Mouse (Mus musculus) forebrain, postnatal 0 days (tissue): ENCODE measurements around the gene Arid5b. TPM values are rescaled to one million over a fixed set of nuclear protein-coding genes. Genes with fewer than 3 reads are reported as not detected.

ENCODE experiments used
- ATAC-seq: fragments of 200-750 bp; cut with Nextera tagmentation; 2 replicates; pipeline ENCODE4 v1.8.0; 2017; ENCODE audit warnings: mild to moderate bottlenecking, moderate library complexity
- DNase-seq: peaks from one replicate; pipeline ENCODE4 v3.0.0-alpha.2; 2015
- H3K27ac ChIP-seq: fragments of 300-500 bp; sonication (generic); 2 replicates; pipeline ENCODE4 v1.5.1; 2014; ENCODE audit warnings: low read depth, mild to moderate bottlenecking, antibody characterized with exemption, low read length, moderate library complexity, mixed read lengths
- H3K27me3 ChIP-seq: fragments of 300-500 bp; sonication (generic); 2 replicates; pipeline ENCODE4 v1.6.1; 2014; ENCODE audit warnings: mild to moderate bottlenecking, low read length, mixed read lengths; ENCODE audit not compliant: insufficient read depth
- H3K36me3 ChIP-seq: fragments of 300-500 bp; sonication (generic); 2 replicates; pipeline ENCODE4 v1.6.1; 2014; ENCODE audit warnings: mild to moderate bottlenecking, moderate library complexity; ENCODE audit not compliant: insufficient read depth
- H3K4me1 ChIP-seq: fragments of 300-500 bp; sonication (generic); 2 replicates; pipeline ENCODE4 v1.6.1; 2014; ENCODE audit warnings: antibody characterized with exemption; ENCODE audit not compliant: insufficient read depth
- H3K4me2 ChIP-seq: fragments of 300-500 bp; sonication (generic); 2 replicates; pipeline ENCODE4 v1.6.1; 2014; ENCODE audit warnings: low read depth, mild to moderate bottlenecking, moderate library complexity
- H3K4me3 ChIP-seq: fragments of 300-500 bp; sonication (generic); 2 replicates; pipeline ENCODE4 v1.5.1; 2014; ENCODE audit warnings: low read depth, low read length, mixed read lengths
- H3K9ac ChIP-seq: fragments of 300-500 bp; sonication (generic); 2 replicates; pipeline ENCODE4 v1.6.1; 2014; ENCODE audit warnings: mild to moderate bottlenecking
- H3K9me3 ChIP-seq: fragments of 300-500 bp; sonication (generic); 2 replicates; pipeline ENCODE4 v1.6.1; 2016; ENCODE audit warnings: low read length
- CTCF ChIP-seq: sonication (generic); IDR thresholded peaks from 2 replicates; pipeline ENCODE4 v1.5.1; 2016; ENCODE audit warnings: antibody characterized with exemption, control low read depth, low read depth
- WGBS: fragments of 180-500 bp; shearing (Covaris S2); extraction: QIAGEN DNeasy Blood & Tissue Kit; methylation state at CpG from one replicate; pipeline ENCODE4 v1.1.7; 2014; 5-methylcytosine and 5-hydroxymethylcytosine counted together
- polyA plus RNA-seq: library from polyadenylated mRNA; unstranded; fragments of >200 nt; fragmentation: Nextera tagmentation; extraction: Ambion mirVana; gene quantifications from 2 replicates; pipeline ENCODE4 v1.2.1, GENCODE M21; 2015
- total RNA-seq: library from RNA; depleted of rRNA; stranded (reverse); fragments of >200 nt; gene quantifications from 2 replicates; pipeline ENCODE4 v1.2.3, GENCODE M21; 2014

The Arid5b gene
- total and polyA plus RNA-seq, 2 experiments from 2014 or later = 14.3 to 14.5 TPM

- no peak for TF ChIP-seq CTCF
- Histone ChIP-seq H3K4me1 (no peaks in the 10 kb centered on the region), H3K27me3 (no peaks in the 10 kb centered on the region), H3K36me3 (no peaks in the 10 kb centered on the region), H3K4me2 (peak overlapping the region; percentile 24; the same call in 1 of the 2 replicates), H3K9ac (no peak overlapping the region), H3K4me3 (peak overlapping the region; percentile 11; the same call in 1 of the 2 replicates), H3K9me3 (no peaks in the 10 kb centered on the region), H3K27ac (no peak overlapping the region)
- WGBS = 17% methylated on average over 20 of the region's 20 CpGs
- DNase-seq (peak; percentile 63), ATAC-seq (0 out of 2 replicates have a peak, but pooled peaks have one; percentile 50)
Observed at GRCm38 (mm10) chr10:68207803-68208669, 70.5 kb downstream of the Arid5b start.

DNA sequence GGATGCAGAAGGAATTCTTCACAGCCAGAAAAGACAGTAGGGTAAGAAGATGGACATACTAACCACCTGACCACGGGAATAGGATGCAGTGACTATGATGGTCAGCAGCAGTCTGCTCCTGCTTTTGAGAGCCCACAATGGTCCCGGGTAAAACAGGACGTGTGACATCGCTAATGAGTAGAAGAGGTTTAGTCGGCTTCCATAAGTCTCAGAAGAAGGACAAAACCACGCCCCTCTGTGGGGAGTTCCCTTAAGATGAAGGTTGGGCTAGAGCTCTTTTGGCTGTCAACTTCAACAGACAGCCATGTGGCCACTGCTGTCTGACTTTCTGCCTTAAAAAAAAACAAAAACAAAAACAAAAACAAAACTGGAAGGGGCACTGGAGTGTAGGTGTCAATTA, 74.1 kb downstream of the Arid5b start:
- no peak overlapping the region for H3K4me3 ChIP-seq
- no peak overlapping the region for H3K9ac ChIP-seq
- H3K4me1 ChIP-seq = no peaks in the 10 kb centered on the region
- ATAC-seq (no peak), DNase-seq (no peak)
- H3K4me2 ChIP-seq = no peak overlapping the region
- no peaks in the 10 kb centered on the region for H3K27me3 ChIP-seq
- H3K9me3 ChIP-seq = no peaks in the 10 kb centered on the region
- no peak for TF ChIP-seq CTCF
- 84% methylated on average over 6 of the region's 6 CpGs for WGBS
- H3K27ac ChIP-seq = no peak overlapping the region
- no peaks in the 10 kb centered on the region; the same call in 1 of the 2 replicates for H3K36me3 ChIP-seq

DNA sequence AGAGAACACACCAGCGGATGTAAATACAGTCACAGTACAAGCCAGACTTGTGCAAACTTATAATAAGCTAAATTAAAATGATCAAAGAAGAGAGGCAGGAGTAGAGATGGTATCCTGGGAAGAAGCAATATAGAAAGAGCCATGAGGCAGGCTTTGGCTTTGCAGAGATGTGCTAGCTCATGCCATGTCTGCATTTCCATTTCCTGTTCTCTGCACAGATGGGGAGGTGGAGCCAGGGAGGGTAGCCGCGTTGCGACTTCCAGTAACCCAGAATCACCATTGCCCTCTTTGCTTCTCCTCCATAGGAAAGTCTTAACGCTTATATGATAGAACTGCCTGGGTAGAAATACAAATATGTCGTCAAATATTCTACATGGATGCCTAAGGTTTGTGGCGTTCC, 74.7 kb downstream of the Arid5b start:
- no peaks in the 10 kb centered on the region; the same call in 1 of the 2 replicates for H3K36me3 ChIP-seq
- WGBS = 90% methylated on average over 7 of the region's 7 CpGs
- no peak overlapping the region for H3K9ac ChIP-seq
- ATAC-seq = no peak
- no peak overlapping the region for H3K4me2 ChIP-seq
- no peaks in the 10 kb centered on the region for H3K9me3 ChIP-seq
- H3K27ac ChIP-seq = no peak overlapping the region
- H3K27me3 ChIP-seq = no peaks in the 10 kb centered on the region
- H3K4me3 ChIP-seq = no peak overlapping the region
- H3K4me1 ChIP-seq = no peaks in the 10 kb centered on the region
- no peak for TF ChIP-seq CTCF
- no peak for DNase-seq

GRCm38 (mm10) chr10:68203322-68203721, 75.2 kb downstream of the Arid5b start:
- Histone ChIP-seq H3K9ac (no peak overlapping the region), H3K9me3 (no peaks in the 10 kb centered on the region), H3K36me3 (no peaks in the 10 kb centered on the region; the same call in 1 of the 2 replicates), H3K27me3 (no peaks in the 10 kb centered on the region), H3K27ac (no peak overlapping the region), H3K4me2 (no peak overlapping the region), H3K4me1 (no peaks in the 10 kb centered on the region), H3K4me3 (no peak overlapping the region)
- TF ChIP-seq CTCF = no peak
- ATAC-seq = no peak
- WGBS = 64% methylated on average over 11 of the region's 11 CpGs
- DNase-seq = no peak

DNA sequence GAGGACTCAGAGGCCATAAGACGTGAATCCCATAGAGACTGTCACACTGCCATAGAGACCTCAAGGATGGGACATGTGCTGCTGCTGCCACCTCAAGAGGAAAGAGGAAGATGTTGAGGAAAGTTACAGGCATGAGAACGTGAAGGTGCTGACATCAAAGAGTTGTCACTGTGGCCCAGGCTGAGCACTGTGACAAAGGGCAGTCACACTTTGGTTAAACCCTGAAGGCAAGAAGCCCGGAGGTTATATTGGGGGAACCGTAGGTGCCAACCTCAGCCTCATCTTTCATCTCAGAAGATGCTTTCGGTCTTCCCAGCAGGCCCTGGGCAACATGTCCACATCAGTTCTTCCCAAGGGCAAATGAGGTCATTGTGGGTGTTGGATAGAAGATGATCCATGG, 79.1 kb downstream of the Arid5b start:
- DNase-seq (no peak), ATAC-seq (no peak)
- H3K9ac ChIP-seq = no peak overlapping the region
- H3K9me3 ChIP-seq = no peaks in the 10 kb centered on the region
- no peaks in the 10 kb centered on the region for H3K4me1 ChIP-seq
- TF ChIP-seq CTCF = no peak
- H3K27me3 ChIP-seq = no peaks in the 10 kb centered on the region
- no peaks in the 10 kb centered on the region; the same call in 1 of the 2 replicates for H3K36me3 ChIP-seq
- no peak overlapping the region for H3K4me2 ChIP-seq
- 95% methylated on average over 5 of the region's 5 CpGs for WGBS
- no peak overlapping the region for H3K4me3 ChIP-seq
- H3K27ac ChIP-seq = no peak overlapping the region

- no peak for TF ChIP-seq CTCF
- ATAC-seq (no peak), DNase-seq (no peak)
- H3K4me3 ChIP-seq = no peak overlapping the region
- H3K27me3 ChIP-seq = no peaks in the 10 kb centered on the region
- WGBS = 78% methylated on average over 9 of the region's 9 CpGs
- H3K36me3 ChIP-seq = no peaks in the 10 kb centered on the region; the same call in 1 of the 2 replicates
- peaks cover 22% of the 10 kb centered on the region; the same call in 1 of the 2 replicates for H3K4me1 ChIP-seq
- H3K27ac ChIP-seq = no peak overlapping the region
- no peak overlapping the region for H3K4me2 ChIP-seq
- H3K9me3 ChIP-seq = no peaks in the 10 kb centered on the region
- no peak overlapping the region for H3K9ac ChIP-seq
Observed at GRCm38 (mm10) chr10:68196324-68196723, 82.2 kb downstream of the Arid5b start.

DNA sequence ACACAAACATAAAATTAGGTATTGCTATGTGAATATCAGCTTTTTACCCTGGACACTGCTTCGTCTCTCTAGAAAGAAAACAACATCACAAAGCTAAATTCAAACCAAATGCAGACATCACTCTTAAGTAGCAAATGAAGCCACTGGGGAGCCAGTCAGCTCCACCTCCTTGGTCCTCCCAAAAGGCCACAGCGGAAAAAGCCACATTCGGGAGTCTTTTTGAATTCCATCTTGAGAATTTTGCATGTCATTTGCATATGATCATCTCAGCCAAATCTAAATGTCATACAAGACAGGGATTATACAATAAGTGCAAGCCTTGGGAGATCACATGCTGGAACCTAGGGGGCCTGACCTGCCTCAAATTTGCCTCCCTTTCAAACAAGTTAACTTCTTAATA, 85.0 kb downstream of the Arid5b start:
- Histone ChIP-seq H3K36me3 (no peaks in the 10 kb centered on the region), H3K4me2 (no peak overlapping the region), H3K9ac (no peak overlapping the region), H3K27me3 (no peaks in the 10 kb centered on the region), H3K27ac (peak overlapping the region; percentile 51; the same call in 1 of the 2 replicates), H3K9me3 (no peaks in the 10 kb centered on the region), H3K4me3 (no peak overlapping the region), H3K4me1 (peaks cover 25% of the 10 kb centered on the region; the same call in 1 of the 2 replicates)
- ATAC-seq = no peak
- peak; percentile 24 for DNase-seq
- TF ChIP-seq CTCF = no peak
- WGBS = 34% methylated on average over 3 of the region's 3 CpGs
